In genomic region chr6:119220297-119220696, GRCm38 (mm10) we compare ENCODE assay signal across 9 mouse cellular contexts. TPM values are rescaled to one million over a fixed set of nuclear protein-coding genes. Genes with fewer than 3 reads are reported as not detected.
A peak's percentile ranks its signal among the peaks of the same experiment; 100 is the strongest.
DNase-seq lines count a peak whose midpoint lies in the region; ATAC-seq and TF ChIP-seq lines count a peak whose summit lies in the region.
"Had no signal": no experiment of that assay in that cellular context is flagged by ENCODE, and none has a peak within 500 bp of the region (broad histone marks: within the 10 kb centered on the region; RNA-seq: fewer than 3 reads in every experiment).

No protein-coding gene starts in this region.

- peak; percentile 94 for TF ChIP-seq CTCF in layer of hippocampus, adult 2 months (conservative IDR thresholded peaks at IDR 0.05)

- no peak overlapping the region for H3K4me2 ChIP-seq in midbrain, embryonic 14.5 days (ENCODE audit: low read length)
- H3K4me2 ChIP-seq: embryonic facial prominence, embryonic 12.5 days had no signal

- WGBS in midbrain, embryonic 14.5 days = 48% methylated on average over 10 of the region's 10 CpGs

- intact Hi-C loops in heart, postnatal 14 days (cut with DNase I) = loop anchor here (1.0 kb wide), 1 partner anchor 128 kb away; no protein-coding TSS in a partner anchor

- H3K36me3 ChIP-seq in midbrain, embryonic 14.5 days (ENCODE audit: control insufficient read depth, insufficient read depth, low read length) = peaks cover 24% of the 10 kb centered on the region

- H3K4me3 ChIP-seq in layer of hippocampus, adult 2 months = peak overlapping the region; percentile 22; the same call in 1 of the 2 replicates
- no peak overlapping the region for H3K4me3 ChIP-seq in midbrain, embryonic 14.5 days (replicated peaks; ENCODE audit: low read depth, low read length)
- H3K4me3 ChIP-seq: embryonic facial prominence, embryonic 12.5 days had no signal

- H3K9ac ChIP-seq in midbrain, embryonic 14.5 days (replicated peaks; ENCODE audit: low read length) = no peak overlapping the region
- H3K9ac ChIP-seq: embryonic facial prominence, embryonic 12.5 days had no signal

- H3K9me3 ChIP-seq in midbrain, embryonic 14.5 days (ENCODE audit: control insufficient read depth, low read length) = no peaks in the 10 kb centered on the region
- H3K9me3 ChIP-seq: embryonic facial prominence, embryonic 12.5 days had no signal

- H3K4me1 ChIP-seq in midbrain, embryonic 14.5 days (ENCODE audit: control insufficient read depth, insufficient read depth, low read length) = no peaks in the 10 kb centered on the region; the same call in none of the 2 replicates
- H3K4me1 ChIP-seq: embryonic facial prominence, embryonic 12.5 days had no signal

- H3K27ac ChIP-seq in layer of hippocampus, adult 2 months = peak overlapping the region; percentile 71
- H3K27ac ChIP-seq in midbrain, embryonic 14.5 days (replicated peaks; ENCODE audit: low read depth, low read length) = no peak overlapping the region
- H3K27ac ChIP-seq: embryonic facial prominence, embryonic 12.5 days had no signal

- DNase-seq in layer of hippocampus, adult 11-12 months (ENCODE audit: low spot score) = peak; percentile 76
- no peak for DNase-seq in layer of hippocampus, adult 9-10 months (ENCODE audit: low spot score)
- peak; percentile 88 for DNase-seq in NIH3T3 (ENCODE audit: low read depth)
- peak; percentile 45 to 70 for DNase-seq in heart, postnatal 14 days
- peak; percentile 67 to 77 for DNase-seq in layer of hippocampus, adult 2 months (ENCODE audit: low spot score in 2 of 2)
- DNase-seq in midbrain, embryonic 14.5 days = peak; percentile 90
- DNase-seq in thymus, postnatal 0 days (ENCODE audit: low spot score) = peak; percentile 63

- peak; percentile 93 for ATAC-seq in common myeloid progenitor, adult 5-6 weeks (replicated peaks; ENCODE audit: low read depth, poor library complexity, severe bottlenecking)
- ATAC-seq in midbrain, embryonic 14.5 days (ENCODE audit: low FRiP score, low TSS enrichment) = peak; percentile 57; the same call in 1 of the 2 replicates

- no peaks in the 10 kb centered on the region for H3K27me3 ChIP-seq in midbrain, embryonic 14.5 days (ENCODE audit: control insufficient read depth, insufficient read depth, low read length)
- H3K27me3 ChIP-seq: embryonic facial prominence, embryonic 12.5 days had no signal

RNA-seq across cellular contexts. Expression of gene Cacna2d4, which starts 16.0 kb away (rescaled TPM):
- 0.18 and 0.34 TPM in 2 replicates for total RNA-seq in common myeloid progenitor, adult 5-6 weeks (2017)
- under 1 TPM in 1 of 2 experiments, not detected in 1; 0.12 TPM for total RNA-seq in heart, postnatal 14 days (2021)
- 1 to 10 TPM; 1.8 to 1.9 TPM for total RNA-seq in layer of hippocampus, adult 2 months (2021)
- polyA plus RNA-seq in midbrain, embryonic 14.5 days (2014; fragmentation: Nextera tagmentation; extraction: Ambion mirVana) = 0.30 and 0.58 TPM in 2 replicates
- 3.1 and 4.6 TPM in 2 replicates for polyA plus RNA-seq in thymus, postnatal 0 days (2015; fragmentation: Nextera tagmentation; extraction: Ambion mirVana)
- polyA plus RNA-seq: embryonic facial prominence, embryonic 12.5 days had no signal

RNA-seq across cellular contexts. Expression of gene Cacna1c, which starts 24.1 kb away (rescaled TPM):
- 0.05 TPM in 1 of 2 replicates, not detected in the other for total RNA-seq in common myeloid progenitor, adult 5-6 weeks (2017)
- total RNA-seq in heart, postnatal 14 days (2021) = 100 to 1,000 TPM; 195 to 220 TPM
- 10 to 100 TPM; 86.4 to 90.0 TPM for total RNA-seq in layer of hippocampus, adult 2 months (2021)
- polyA plus RNA-seq in midbrain, embryonic 14.5 days (2014; fragmentation: Nextera tagmentation; extraction: Ambion mirVana) = 7.1 and 9.6 TPM in 2 replicates
- polyA plus RNA-seq in thymus, postnatal 0 days (2015; fragmentation: Nextera tagmentation; extraction: Ambion mirVana) = 0.44 and 0.96 TPM in 2 replicates

RNA-seq across cellular contexts. Expression of gene Dcp1b, which starts 45.2 kb away (rescaled TPM):
- 9.0 and 10.6 TPM in 2 replicates for total RNA-seq in common myeloid progenitor, adult 5-6 weeks (2017)
- total RNA-seq in heart, postnatal 14 days (2021) = 1 to 10 TPM; 4.0 to 4.4 TPM
- total RNA-seq in layer of hippocampus, adult 2 months (2021) = 10 to 100 TPM; 18.6 to 21.2 TPM
- polyA plus RNA-seq in midbrain, embryonic 14.5 days (2014; fragmentation: Nextera tagmentation; extraction: Ambion mirVana) = 15.6 and 16.6 TPM in 2 replicates
- 11.3 and 12.0 TPM in 2 replicates for polyA plus RNA-seq in thymus, postnatal 0 days (2015; fragmentation: Nextera tagmentation; extraction: Ambion mirVana)

Comparison
In these comparisons a context has a peak if more than half of its experiments do, and no peak if none do; other contexts are left out.
1. RNA of gene Cacna1c, which starts 24.1 kb away (total RNA-seq): 195 to 220 TPM in heart, postnatal 14 days and 86.4 to 90.0 TPM in layer of hippocampus, adult 2 months; 0.05 TPM in common myeloid progenitor, adult 5-6 weeks; every median in the first group is over 10 times any median in the second.